Mouse (Mus musculus): ENCODE data around the gene Sipa1l1.
A peak's percentile ranks its signal among the peaks of the same experiment; 100 is the strongest.

Sipa1l1 gene

GRCm38 (mm10) chr12:82251328-82251727, 82.2 kb downstream of the Sipa1l1 start:
- DNase-seq: no peak

DNA sequence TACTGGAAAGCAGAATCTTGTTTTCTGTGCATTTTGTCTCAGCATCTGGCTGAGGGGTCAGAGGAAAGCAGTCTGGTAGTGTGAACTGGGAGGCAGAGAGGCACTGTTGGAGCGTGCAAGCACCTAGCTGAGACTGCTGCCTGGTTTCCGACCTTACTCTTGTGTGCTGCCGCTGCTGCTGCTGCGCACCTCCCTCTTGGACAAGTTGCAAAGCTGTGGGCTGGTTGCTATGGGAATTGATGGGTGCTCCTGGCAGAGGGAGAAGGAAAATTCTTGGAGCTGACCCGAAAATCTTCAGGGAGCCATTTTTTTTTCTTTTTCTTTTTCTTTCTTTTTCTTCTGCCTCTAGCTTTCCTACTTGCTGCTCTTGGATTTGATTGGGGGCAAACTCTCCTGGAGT, 85.0 kb downstream of the Sipa1l1 start:
- peak; percentile 51 for DNase-seq

- no peak for DNase-seq
Measured at GRCm38 (mm10) chr12:82256012-82256411, 86.9 kb downstream of the Sipa1l1 start.

DNA sequence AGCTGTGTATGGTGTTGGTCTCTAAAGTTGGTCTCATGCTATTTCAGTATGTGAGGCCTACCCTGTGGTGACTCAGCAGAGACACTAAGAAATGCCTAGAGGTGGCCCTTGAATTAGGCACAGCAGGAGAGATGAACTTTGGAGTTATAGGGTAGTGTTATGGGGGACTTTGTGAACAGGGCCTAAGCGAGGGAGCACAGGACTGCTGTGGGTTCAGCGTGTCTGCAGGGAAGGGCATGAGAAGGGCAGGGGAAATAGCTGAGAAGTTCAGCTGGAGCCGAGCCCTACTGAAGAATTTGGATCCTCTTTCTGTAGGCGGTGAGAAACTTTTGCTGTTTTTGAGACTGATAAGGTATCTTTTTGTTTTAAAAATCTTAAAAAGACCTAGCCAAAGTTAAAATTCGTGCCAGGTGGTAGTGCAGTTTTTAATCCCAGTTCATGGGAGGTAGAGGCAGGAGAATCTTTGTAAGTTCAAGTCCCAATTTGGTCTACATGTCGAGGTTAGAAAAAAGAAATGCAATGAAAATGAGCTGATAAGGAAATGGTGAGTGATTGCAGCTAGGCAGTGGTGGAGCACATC, 87.9 kb downstream of the Sipa1l1 start:
- no peak for DNase-seq

DNA sequence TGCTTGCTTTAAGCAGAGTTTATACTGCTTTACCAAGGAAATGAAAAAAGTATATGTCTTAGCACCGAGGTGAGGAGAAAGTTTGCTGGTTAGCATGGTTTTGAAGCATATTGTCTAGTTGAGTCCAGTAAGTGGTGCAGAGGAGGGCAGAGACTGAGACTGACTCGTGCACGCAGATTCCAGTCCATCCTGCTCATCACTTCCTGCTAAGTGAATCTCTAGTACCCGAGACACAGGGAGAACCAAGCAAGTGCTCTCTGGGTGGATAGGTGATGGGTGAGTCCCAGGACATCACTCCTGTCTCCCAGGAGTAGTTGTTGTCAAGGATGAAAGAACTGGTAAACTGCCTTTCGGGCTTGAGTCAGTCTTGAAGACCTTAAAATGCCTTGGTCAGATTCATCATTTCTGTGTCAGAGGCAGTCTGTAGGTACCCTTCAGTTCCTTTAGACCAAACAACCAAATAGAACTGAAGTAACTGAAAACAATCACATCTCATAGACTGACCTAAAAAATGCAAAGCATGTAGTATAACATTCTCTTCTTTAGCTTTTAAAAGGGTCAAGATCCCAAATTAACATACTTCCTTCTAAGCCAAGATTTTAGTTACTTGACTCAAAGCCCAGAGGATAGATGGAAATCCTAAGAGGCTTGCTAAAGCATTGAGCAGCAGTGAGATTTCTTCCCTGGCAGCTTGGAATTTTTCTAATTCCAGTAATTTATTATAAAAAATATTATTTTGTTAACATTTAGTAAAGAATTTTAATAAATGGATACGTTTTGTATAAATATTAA, 89.1 kb downstream of the Sipa1l1 start:
- DNase-seq: no peak

DNA sequence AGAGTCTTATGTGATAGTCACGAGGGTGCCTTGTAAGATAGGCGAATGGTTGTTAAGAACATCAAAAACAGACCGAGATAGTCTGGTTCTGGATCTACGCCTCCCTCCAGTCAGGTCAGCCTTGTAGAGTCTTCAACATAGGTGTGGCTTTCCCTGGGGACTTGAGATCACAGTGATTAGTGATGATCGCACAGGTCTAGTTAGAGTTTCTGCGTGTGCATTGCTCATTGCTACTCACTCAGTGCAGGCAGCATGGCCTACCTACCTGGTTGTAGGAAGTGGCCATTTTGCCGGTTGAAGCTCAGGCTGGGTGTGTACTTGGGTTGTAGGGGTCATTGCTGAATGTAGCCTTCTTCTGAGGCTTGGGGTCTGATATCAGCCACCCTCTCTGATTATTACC, 94.3 kb downstream of the Sipa1l1 start:
- DNase-seq: no peak

DNA sequence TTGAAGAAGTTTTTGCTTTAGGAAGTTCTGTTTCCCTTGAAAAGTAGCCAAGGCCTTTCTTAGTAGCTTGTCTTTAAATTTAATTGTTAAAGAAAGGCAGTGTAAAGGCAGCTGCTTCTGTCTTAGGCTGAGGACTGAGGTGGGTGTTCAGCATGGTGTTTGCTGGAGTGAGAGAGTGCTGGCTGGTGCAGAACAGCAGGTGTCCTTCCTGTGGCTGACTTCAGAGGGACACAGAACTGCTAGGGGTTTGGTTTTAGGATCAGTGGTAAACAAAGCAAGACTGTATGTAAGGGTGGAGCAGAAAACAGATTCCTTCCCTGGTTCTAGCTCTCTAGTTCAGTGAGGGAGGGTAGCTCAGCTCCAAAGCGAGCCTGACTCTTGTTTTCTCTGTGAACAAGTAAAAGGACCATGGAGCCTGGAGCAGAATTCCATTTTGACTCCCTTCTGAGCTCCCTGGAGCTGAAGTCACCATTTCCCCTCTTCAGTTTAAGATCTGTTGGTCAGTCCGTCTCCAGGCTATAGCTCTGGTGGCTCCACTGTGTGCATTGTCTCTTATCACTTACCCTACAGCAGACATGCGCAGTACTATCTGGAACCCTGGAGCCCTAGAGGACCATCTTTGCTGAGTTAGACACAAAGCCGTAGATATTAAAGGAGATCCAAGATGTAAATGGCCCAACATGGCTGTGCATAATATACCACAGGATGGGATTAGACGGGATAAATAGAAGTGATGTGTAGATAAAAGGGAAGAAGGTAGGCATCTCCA, 95.1 kb downstream of the Sipa1l1 start:
- no peak for DNase-seq

DNA sequence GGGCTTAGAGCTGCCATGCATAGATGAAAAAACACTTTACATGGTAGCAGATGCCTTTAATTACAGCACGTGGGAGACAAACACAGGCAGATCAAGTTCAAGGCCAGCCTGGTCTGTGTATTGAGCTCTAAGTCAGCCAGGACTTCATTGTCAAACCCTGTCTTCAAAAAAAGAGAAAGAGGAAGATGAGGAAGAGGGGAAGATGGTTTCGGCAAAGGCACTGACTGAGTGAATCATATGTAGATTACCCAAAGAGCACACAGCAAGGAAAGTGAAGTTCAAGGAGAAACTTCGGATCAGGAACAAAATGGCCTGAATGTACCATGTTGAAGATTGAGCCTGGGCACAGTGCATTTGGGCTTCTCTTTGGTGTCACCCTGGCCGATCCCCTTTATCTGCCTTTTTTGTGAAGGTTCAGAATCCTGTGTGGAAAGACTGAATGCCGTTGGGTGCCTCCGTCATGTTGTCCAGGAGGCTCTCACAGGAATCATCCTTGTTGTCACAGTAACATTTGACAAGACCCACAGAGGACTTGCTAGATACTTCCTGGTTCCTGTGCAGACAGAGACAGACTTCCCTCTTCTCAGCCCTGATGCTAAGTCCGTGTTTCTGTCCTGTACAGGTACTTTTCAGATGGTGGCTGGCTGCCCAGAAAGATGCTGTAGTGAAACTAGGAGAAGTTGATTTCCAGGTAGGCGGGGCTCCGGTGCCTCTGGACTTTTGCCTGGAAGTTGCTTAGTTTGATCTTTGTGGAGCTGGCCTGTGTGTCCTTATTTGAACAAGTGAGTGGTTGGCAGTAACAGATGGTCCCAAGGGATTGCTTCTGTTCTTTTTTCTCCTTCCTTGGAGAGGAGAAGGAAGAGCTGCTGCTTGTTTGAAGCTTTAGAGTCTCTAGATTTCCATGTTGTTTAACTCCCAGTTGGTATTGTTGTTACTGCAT, 96.5 kb downstream of the Sipa1l1 start:
- DNase-seq: peak; percentile 56

GRCm38 (mm10) chr12:82271447-82271846, 102.3 kb downstream of the Sipa1l1 start:
- DNase-seq: no peak

GRCm38 (mm10) chr12:82273503-82273902, 104.4 kb downstream of the Sipa1l1 start:
- DNase-seq: no peak

GRCm38 (mm10) chr12:82274576-82274975, 105.5 kb downstream of the Sipa1l1 start:
- no peak for DNase-seq

GRCm38 (mm10) chr12:82275767-82276166, 106.6 kb downstream of the Sipa1l1 start:
- DNase-seq: peak; percentile 65

DNA sequence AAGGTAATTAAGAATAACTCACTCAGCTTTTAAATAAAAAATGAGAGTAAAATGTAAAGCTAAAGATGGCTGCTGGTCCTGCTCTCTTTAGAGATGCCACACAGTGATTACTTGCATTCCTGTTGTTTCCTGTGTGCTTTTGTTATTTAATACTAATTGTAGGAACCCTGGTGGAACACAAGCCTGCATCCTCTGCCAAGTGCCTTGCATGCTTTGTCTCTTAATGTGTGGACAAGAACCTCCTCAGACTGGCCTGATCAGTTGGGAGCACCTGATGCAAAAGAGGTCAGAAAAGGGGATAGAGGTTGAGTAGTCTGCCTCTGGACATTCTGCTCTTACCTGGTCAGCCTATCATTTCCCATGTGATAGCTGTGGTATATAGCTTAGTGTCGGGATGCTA, 107.5 kb downstream of the Sipa1l1 start:
- DNase-seq: no peak

DNA sequence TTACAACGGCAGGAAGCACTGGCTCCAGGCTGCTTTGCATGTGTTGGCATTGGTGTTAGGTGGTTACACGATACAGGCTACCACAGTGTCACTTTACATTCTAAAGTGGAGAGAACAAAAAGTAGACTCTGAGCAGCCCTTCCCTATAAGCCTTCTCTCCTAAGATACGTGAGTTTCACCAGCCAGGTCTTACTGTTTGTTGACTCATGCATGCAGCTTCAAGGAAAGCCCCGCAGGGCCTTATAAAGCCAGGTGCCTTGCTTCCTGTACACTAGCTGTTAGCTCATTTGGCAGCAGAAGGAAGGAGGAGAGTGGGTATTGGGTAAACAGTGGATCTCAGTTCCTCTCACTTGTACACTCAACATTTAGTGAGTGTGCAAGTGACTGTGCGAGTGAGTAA, 115.5 kb downstream of the Sipa1l1 start:
- DNase-seq: no peak

DNA sequence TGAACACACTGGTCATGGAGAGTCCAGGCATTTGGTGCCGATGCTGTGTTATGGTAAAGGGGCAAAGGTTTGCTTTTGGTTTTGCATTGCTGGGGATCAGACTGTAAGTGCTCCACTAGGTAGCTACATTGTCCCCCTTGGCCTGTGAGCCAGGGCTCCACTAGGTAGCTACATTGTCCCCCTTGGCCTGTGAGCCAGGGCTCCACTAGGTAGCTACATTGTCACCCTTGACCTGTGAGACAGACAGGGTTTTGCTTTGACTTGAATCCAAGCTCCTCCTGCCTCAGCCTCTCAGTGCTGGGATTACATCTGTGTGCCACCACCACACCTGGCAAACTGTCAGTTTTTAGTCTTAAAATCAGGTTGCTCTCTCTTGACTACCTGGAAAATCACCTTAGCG, 115.9 kb downstream of the Sipa1l1 start:
- DNase-seq: no peak

- DNase-seq: no peak
Measured at GRCm38 (mm10) chr12:82286068-82286467, 116.9 kb downstream of the Sipa1l1 start.

DNA sequence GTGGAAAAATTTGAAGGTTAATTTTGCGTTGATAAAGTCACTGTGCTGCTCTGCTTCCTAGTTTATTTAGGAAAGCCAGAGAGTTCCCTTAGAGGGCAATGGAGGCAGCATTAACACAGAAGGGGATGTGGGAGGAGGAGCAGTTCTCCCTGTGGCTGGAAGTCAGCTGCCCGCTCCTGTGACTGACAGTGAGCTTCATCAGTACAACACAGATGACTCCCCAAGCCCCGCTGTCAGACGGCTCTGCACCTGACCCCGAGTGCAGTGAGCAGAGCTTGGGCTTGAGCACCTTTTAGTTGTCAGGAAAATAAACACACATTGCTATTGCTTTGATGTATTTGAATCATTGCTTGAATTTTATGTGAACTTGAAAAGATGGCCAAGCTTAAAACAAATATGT, 117.7 kb downstream of the Sipa1l1 start:
- no peak for DNase-seq

- DNase-seq: no peak
Measured at GRCm38 (mm10) chr12:82293545-82294247, 124.6 kb downstream of the Sipa1l1 start.

DNA sequence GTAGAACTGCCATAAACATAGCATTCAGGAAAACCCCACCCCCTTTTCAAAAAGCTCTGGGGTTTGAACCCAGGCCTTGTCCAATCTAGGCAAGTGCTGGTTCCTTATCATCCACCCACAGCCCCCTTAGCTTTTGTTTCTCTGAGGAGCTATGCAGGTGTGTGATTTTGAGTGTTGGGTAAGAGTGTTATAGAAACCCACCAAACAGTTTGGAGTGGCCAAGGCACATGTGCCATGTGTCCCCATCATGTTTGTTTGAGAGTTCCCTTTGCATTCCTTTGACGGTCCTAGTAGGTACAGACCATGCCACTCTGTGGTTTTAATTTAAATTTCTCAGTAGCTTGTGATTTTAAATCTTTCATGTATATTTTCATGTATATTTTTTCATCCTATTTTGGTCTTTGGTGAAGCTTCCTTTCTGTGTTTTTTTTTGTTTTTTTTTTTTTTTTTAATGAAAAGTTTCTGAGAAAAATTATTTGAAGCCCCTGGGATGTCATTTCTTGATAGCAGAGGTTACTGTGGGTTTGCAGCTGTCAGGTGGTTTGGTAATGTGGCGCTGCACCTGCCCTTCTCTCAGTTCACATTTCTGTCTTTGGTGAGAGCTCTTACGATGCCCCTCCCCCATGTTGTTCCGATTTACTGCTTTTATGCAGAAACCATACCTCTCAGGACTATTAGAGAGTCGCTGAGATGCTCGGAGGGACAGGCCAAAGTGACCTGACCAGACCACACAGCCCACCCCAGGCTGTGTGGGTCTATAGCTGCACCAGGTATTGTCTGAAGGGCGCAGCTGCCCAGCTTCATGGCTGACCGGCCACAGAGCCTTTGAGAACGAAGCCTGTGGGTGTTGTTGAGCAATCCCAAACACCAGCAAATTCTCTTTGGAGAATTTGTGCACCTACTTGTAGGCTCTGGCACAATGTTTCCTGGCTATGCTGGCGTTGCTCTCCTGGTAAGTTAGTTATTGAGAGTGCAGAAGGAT, 126.1 kb downstream of the Sipa1l1 start:
- no peak for DNase-seq

DNA sequence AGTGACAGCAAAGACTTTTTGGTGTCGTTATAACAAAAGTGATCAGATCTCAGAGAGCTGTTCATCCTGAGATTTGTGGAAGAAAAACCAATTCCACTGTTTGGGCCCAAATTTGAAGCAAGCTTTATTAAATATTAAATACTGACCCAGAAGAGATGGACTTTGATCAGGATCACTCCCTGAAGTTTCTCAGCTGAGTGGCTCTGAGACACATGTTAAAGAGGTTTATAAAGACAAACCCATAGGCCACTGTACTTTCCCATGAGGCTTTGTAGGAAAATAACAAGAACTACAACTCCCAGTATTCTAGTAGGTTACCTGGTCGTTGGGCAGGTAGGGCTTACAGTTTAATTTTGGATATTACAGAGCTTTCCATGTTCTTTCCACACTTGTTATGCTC, 127.2 kb downstream of the Sipa1l1 start:
- no peak for DNase-seq

- DNase-seq: no peak
Measured at GRCm38 (mm10) chr12:82297196-82297595, 128.1 kb downstream of the Sipa1l1 start.

Measured in lung, postnatal 14 days (tissue).